Mouse (Mus musculus) liver, embryonic 12.5 days (tissue): ENCODE measurements around the gene Zswim5. TPM values are rescaled to one million over a fixed set of nuclear protein-coding genes. Genes with fewer than 3 reads are reported as not detected.

Source experiments
- ATAC-seq: fragments of 200-750 bp; cut with Nextera tagmentation; 2 replicates; pipeline ENCODE4 v1.8.0; 2017; ENCODE audit warnings: moderate number of reproducible peaks, mild to moderate bottlenecking, moderate library complexity
- H3K27ac ChIP-seq: fragments of 300-500 bp; sonication (generic); 2 replicates; pipeline ENCODE4 v1.5.1; 2016; ENCODE audit warnings: mild to moderate bottlenecking
- H3K27me3 ChIP-seq: fragments of 300-500 bp; sonication (generic); replicated peaks from 2 replicates; pipeline ENCODE4 v1.6.1; 2016; ENCODE audit warnings: mild to moderate bottlenecking, moderate library complexity
- H3K36me3 ChIP-seq: fragments of 300-500 bp; sonication (generic); 2 replicates; pipeline ENCODE4 v1.6.1; 2016; ENCODE audit warnings: mild to moderate bottlenecking, moderate library complexity
- H3K4me1 ChIP-seq: fragments of 300-500 bp; sonication (generic); 2 replicates; pipeline ENCODE4 v1.6.1; 2016
- H3K4me2 ChIP-seq: fragments of 300-500 bp; sonication (generic); 2 replicates; pipeline ENCODE4 v1.6.1; 2016; ENCODE audit warnings: mild to moderate bottlenecking, moderate library complexity
- H3K4me3 ChIP-seq: fragments of 300-500 bp; sonication (generic); 2 replicates; pipeline ENCODE4 v1.5.1; 2016; ENCODE audit warnings: mild to moderate bottlenecking, moderate library complexity
- H3K9ac ChIP-seq: fragments of 300-500 bp; sonication (generic); 2 replicates; pipeline ENCODE4 v1.6.1; 2016; ENCODE audit warnings: mild to moderate bottlenecking, moderate library complexity
- H3K9me3 ChIP-seq: fragments of 300-500 bp; sonication (generic); replicated peaks from 2 replicates; pipeline ENCODE4 v1.6.1; 2016; ENCODE audit warnings: mild to moderate bottlenecking, moderate library complexity
- whole genome bisulfite sequencing: fragments of 180-500 bp; shearing (Covaris S2); methylation state at CpG from one replicate; pipeline ENCODE4 v1.1.7; 2016; ENCODE audit not compliant: insufficient replicate concordance; 5-methylcytosine and 5-hydroxymethylcytosine counted together
- polyA plus RNA-seq: library from polyadenylated mRNA; unstranded; fragments of >200 nt; fragmentation: Nextera tagmentation; extraction: Ambion mirVana; gene quantifications from 2 replicates; pipeline ENCODE4 v1.2.1, GENCODE M21; 2016

Zswim5 gene
- polyA plus RNA-seq, 1 experiment from 2014 or later: 0.15 TPM

DNA sequence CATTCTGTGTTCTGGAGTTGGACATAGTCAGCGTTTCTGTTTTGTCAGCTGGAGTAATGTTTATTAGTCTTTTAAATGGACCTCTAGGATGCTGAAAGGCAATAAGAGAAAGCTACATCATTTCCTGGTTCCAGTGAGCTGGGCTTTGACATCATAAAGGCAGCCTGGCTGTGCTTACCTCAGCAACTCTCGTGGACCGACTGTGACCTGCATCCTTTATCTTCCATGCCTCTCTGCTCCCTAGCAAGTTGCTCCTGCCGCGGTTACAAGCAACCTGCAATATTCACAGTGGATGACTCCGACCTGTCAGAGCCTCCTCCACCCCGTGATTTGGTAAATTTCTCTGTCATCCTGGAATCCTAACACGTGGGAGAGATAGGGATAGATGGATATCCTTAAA is 15.2 kb upstream of the Zswim5 start:
- Histone ChIP-seq H3K4me1 (no peaks in the 10 kb centered on the region), H3K4me2 (no peak overlapping the region), H3K9me3 (no peaks in the 10 kb centered on the region), H3K27me3 (peaks cover 35% of the 10 kb centered on the region), H3K9ac (no peak overlapping the region), H3K4me3 (no peak overlapping the region), H3K36me3 (no peaks in the 10 kb centered on the region), H3K27ac (no peak overlapping the region)
- WGBS: 52% methylated on average over 8 of the region's 8 CpGs
- ATAC-seq: no peak

DNA sequence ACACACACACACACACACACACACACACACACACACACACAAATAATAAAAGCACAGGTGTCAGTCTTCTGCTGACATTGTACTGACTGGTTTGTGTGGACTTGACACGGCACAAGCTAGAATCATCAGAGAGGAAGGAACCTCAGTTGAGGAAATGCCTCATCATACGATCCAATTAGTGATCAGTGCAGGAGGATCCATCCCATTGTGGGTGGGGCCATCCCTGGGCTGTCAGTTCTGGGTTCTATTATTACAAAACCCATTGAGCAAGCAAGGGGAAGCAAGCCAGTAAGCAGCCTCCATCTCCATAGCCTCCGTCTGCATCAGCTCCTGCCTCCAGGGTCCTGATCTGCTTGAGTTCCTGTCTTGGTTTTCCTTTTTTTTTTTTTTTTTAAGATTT is 7.3 kb upstream of the Zswim5 start:
- H3K4me3 ChIP-seq: no peak overlapping the region

DNA sequence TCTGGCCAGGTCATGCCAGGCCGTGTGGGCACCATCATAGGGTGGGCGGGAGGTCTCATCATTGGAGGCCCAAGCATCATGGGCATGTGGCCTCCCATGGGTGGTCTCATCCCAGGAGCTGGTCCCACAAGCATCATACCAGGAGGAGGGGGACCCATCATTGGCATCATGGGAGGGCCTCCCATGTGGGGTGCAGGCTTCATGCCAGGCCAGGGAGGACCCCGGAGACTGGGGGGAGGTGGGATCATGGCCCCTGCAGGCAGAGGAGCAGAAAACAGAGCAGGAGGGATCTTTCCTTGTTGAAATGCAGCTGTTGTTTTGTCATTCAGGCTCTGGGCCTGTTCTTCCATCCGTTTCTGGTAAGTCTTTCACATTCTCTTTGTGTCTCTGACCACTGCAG is 2.6 kb upstream of the Zswim5 start:
- Histone ChIP-seq H3K9me3 (no peaks in the 10 kb centered on the region), H3K27ac (no peak overlapping the region), H3K4me1 (peaks cover 17% of the 10 kb centered on the region; the same call in 1 of the 2 replicates), H3K4me3 (no peak overlapping the region), H3K27me3 (peaks cover 58% of the 10 kb centered on the region), H3K4me2 (no peak overlapping the region), H3K36me3 (no peaks in the 10 kb centered on the region), H3K9ac (no peak overlapping the region)
- no peak for ATAC-seq
- 65% methylated on average over 4 of the region's 4 CpGs for WGBS

More for the DNA sequence above, 7.3 kb upstream of the Zswim5 start:
- Histone ChIP-seq H3K27ac (no peak overlapping the region), H3K4me2 (no peak overlapping the region), H3K36me3 (no peaks in the 10 kb centered on the region), H3K4me1 (no peaks in the 10 kb centered on the region), H3K9me3 (no peaks in the 10 kb centered on the region), H3K9ac (no peak overlapping the region), H3K27me3 (peaks cover 30% of the 10 kb centered on the region)
- no peak for ATAC-seq
- WGBS: 27% methylated on average over 3 of the region's 3 CpGs

DNA sequence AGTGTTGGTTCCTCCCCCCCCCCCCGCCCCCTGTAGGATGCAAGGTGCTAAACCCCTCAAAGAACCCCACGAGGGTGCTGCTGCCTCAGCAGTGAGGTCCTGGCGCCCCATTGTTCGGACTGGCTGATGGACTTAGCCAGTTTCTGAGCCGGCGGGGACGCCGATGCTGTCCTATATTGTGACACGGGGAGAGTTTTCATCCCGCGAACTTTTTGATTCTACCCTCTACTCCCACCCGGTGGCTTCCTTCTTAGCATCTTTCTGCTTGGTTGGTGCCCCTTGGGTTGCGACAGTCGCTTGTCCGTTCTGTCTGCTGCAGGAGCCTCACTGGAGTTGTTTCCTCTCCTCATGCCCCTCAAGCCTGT is 564 bp upstream of the Zswim5 start:
- H3K4me3 ChIP-seq: peak overlapping the region; percentile 68
- no peaks in the 10 kb centered on the region for H3K36me3 ChIP-seq
- peak overlapping the region; percentile 57 for H3K9ac ChIP-seq
- no peak overlapping the region for H3K27ac ChIP-seq
- peak; percentile 4; the same call in 1 of the 2 replicates for ATAC-seq
- peak overlapping the region; percentile 94 for H3K4me2 ChIP-seq
- peaks cover 17% of the 10 kb centered on the region; the same call in 1 of the 2 replicates for H3K4me1 ChIP-seq
- peaks cover 61% of the 10 kb centered on the region for H3K27me3 ChIP-seq
- WGBS: under 1% methylated on average over 15 of the region's 15 CpGs
- H3K9me3 ChIP-seq: no peaks in the 10 kb centered on the region

DNA sequence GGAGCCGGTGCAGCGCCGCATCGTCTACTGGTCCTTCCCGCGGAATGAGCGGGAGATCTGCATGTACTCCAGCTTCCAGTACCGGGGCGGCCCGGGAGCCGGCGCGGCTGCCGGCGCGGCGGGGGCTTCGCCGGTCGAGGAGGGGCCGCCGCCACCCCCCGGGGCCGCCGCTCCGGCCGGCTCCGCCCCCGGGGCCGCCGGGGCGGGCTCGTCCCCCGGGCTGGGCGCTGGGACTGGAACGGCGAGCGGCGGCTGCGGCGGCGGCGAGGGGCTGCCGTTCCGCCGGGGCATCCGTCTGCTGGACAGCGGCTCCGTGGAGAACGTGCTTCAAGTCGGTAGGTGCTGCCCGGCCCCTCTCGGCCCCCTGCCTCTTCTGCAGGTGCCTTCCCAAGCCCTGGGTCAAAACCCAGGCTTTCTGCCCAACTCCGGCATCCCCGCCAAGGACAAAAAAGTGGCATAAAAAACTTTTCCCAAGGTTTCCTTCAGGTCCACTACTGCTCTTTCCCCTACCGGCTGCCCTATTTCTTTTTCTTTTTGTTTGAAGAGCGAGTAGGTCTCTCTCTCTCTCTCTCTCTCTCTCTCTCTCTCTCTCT is 649 bp downstream of the Zswim5 start:
- H3K27ac ChIP-seq: no peak overlapping the region
- ATAC-seq: no peak
- peak overlapping the region; percentile 57; the same call in 1 of the 2 replicates for H3K9ac ChIP-seq
- WGBS: 0% methylated on average over 45 of the region's 57 CpGs
- H3K9me3 ChIP-seq: no peaks in the 10 kb centered on the region
- H3K4me3 ChIP-seq: peak overlapping the region; percentile 68
- peaks cover 60% of the 10 kb centered on the region for H3K27me3 ChIP-seq
- no peaks in the 10 kb centered on the region for H3K36me3 ChIP-seq
- H3K4me1 ChIP-seq: peaks cover 17% of the 10 kb centered on the region; the same call in 1 of the 2 replicates
- peak overlapping the region; percentile 94 for H3K4me2 ChIP-seq

DNA sequence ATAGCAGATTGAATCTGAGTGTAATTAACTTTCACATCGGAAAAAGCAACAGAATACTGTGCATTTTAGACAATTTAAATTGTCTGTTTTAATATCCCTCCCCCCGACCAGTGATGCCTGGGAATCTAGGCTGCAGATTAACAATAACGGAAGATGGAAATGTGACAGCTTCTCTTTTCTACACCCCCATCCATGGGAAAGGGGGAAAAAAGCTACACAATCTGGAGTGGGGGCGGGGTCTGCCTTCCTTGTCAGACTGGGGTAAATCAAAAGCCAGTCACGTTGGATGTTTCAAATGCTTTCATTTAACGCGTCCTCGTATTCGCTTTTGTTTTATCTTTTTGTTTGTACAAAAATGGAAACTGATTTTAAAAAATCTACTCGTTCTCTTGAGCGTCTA is 1.3 kb downstream of the Zswim5 start:
- H3K27ac ChIP-seq: no peak overlapping the region
- no peaks in the 10 kb centered on the region for H3K36me3 ChIP-seq
- no peak for ATAC-seq
- no peak overlapping the region for H3K9ac ChIP-seq
- H3K4me3 ChIP-seq: peak overlapping the region; percentile 68; the same call in 1 of the 2 replicates
- peak overlapping the region; percentile 6; the same call in 1 of the 2 replicates for H3K4me2 ChIP-seq
- WGBS: 11% methylated on average over 11 of the region's 11 CpGs
- H3K9me3 ChIP-seq: no peaks in the 10 kb centered on the region
- H3K27me3 ChIP-seq: peaks cover 59% of the 10 kb centered on the region
- H3K4me1 ChIP-seq: peaks cover 17% of the 10 kb centered on the region; the same call in 1 of the 2 replicates

DNA sequence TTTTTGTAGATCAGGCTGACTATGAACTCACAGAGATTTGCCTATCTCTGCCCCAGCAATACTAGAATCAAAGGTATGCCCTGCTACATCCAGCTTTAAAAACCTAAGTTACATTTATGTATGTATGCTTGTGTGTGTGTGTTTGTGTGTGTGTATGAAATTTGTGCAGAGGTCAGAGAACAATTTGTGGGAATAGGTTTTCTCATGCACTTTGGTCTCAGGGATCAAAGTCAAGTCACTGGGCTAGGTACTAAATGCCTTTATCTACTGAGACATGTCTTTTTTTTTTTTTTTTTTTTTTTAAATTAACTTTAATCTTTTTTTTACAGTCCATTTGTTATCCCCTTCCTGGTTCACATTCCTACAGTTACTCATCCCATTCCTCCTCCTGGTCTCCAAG is 5.5 kb downstream of the Zswim5 start:
- H3K27me3 ChIP-seq: peaks cover 26% of the 10 kb centered on the region
- peaks cover 4% of the 10 kb centered on the region; the same call in 1 of the 2 replicates for H3K4me1 ChIP-seq
- no peak overlapping the region for H3K9ac ChIP-seq
- H3K4me2 ChIP-seq: no peak overlapping the region
- H3K4me3 ChIP-seq: no peak overlapping the region
- ATAC-seq: no peak
- no peak overlapping the region for H3K27ac ChIP-seq
- H3K36me3 ChIP-seq: no peaks in the 10 kb centered on the region
- H3K9me3 ChIP-seq: no peaks in the 10 kb centered on the region

DNA sequence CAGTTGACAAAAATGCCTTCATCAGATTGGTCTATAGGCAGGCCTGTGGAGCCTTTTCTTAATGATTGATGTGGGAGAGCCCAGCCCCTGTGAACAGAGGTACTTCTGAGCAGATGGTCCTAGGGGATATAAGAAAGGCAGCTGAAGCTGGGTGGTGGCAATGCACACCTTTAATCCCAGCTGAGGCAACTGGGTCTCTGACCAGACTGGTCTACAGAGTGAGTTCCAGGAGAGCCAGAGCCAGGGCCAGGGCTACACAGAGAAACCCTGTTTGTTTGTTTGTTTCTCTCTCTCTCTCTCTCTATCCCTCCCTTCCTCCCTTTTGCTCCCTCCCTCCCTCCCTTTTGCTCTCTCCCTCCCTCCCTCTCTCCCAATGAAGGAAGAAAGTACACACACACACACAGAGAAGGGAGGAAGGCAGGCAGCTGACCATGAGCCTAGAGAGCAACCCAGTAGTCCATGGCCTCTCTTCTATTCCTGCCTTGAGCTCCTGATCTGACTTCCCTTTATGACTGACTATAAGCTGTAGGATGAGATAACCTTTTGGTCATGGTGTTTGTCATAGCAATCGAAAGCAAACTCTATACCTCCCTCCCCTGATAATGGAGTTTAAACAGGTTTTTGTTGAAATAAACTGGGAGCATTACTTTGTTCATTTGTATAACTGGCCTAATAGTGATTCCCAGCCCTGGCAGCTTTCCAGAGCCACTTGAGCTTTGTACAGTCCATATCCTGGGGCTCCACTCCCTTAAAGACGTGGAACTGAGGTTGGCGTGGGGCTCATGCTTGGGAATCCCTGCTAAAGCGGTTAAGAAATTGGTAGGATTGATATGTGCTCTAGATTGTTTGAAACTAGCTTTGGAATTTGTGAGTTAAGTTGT is 17.3 kb downstream of the Zswim5 start:
- H3K4me3 ChIP-seq: no peak overlapping the region
- H3K9me3 ChIP-seq: no peaks in the 10 kb centered on the region
- WGBS: 49% methylated on average over 4 of the region's 4 CpGs
- no peaks in the 10 kb centered on the region for H3K36me3 ChIP-seq
- H3K4me1 ChIP-seq: no peaks in the 10 kb centered on the region
- no peak overlapping the region for H3K27ac ChIP-seq
- no peak for ATAC-seq
- peaks cover 22% of the 10 kb centered on the region for H3K27me3 ChIP-seq
- no peak overlapping the region for H3K4me2 ChIP-seq
- H3K9ac ChIP-seq: no peak overlapping the region

DNA sequence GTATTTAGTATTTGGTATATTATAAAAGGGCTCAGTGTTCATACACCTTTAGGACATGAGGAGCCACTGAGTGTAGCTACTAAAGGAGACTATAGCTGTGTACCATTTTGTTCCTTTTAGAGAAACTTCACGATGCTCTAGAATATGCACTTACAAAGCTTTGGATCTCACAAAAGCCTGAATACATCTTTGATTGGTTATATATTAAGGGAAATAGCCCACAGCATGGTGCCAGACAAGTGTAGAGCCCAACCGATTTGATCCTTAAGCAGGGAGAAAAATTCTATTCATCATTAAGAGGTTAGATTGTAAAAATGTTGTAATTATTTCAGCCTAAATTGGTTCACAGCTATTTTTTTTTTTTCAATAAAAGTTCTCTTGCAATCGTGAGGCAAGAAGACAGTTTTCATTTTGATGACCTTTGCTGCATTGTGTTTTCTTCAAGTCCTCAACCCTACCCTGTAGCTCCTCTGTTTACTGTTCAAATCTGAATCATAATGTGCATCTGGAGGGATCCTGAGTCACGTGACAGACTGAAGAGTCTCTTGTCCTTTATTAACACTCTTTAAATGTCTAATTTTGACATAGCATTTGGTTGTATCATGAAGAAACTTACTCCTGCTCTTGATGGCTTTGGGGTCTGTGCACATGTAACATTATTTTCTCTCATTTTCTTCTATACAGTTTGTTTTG is 33.5 kb downstream of the Zswim5 start:
- ATAC-seq: no peak
- no peak overlapping the region for H3K9ac ChIP-seq
- 57% methylated on average over 4 of the region's 4 CpGs for WGBS

DNA sequence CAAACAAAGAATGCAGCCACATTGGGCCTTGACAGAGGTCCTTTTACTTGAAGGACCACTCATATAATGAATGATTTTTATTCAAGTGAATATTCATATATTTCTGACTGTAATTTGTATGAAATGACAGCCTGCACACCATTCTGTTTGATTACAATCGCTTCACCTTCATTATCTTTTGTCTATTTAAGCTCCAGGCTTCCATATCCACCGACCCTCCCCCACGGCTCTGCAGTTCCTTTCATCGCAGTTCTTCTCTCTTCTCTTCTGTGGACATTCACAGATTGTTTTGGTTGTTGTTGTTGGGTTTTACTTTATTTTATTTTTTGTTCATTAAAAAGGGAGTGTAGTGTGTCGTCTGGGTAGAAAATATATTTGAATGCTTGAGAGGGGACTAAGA is 34.0 kb downstream of the Zswim5 start:
- ATAC-seq: no peak
- Histone ChIP-seq H3K4me3 (no peak overlapping the region), H3K36me3 (no peaks in the 10 kb centered on the region), H3K4me1 (no peaks in the 10 kb centered on the region), H3K27ac (no peak overlapping the region), H3K4me2 (no peak overlapping the region), H3K27me3 (no peaks in the 10 kb centered on the region; the same call in 1 of the 2 replicates), H3K9me3 (no peaks in the 10 kb centered on the region), H3K9ac (no peak overlapping the region)
- 51% methylated on average over 5 of the region's 5 CpGs for WGBS

More for the DNA sequence above, 33.5 kb downstream of the Zswim5 start:
- H3K27me3 ChIP-seq: no peaks in the 10 kb centered on the region; the same call in 1 of the 2 replicates
- H3K4me3 ChIP-seq: no peak overlapping the region
- H3K4me1 ChIP-seq: no peaks in the 10 kb centered on the region
- no peaks in the 10 kb centered on the region for H3K9me3 ChIP-seq
- H3K27ac ChIP-seq: no peak overlapping the region
- no peaks in the 10 kb centered on the region for H3K36me3 ChIP-seq
- no peak overlapping the region for H3K4me2 ChIP-seq

DNA sequence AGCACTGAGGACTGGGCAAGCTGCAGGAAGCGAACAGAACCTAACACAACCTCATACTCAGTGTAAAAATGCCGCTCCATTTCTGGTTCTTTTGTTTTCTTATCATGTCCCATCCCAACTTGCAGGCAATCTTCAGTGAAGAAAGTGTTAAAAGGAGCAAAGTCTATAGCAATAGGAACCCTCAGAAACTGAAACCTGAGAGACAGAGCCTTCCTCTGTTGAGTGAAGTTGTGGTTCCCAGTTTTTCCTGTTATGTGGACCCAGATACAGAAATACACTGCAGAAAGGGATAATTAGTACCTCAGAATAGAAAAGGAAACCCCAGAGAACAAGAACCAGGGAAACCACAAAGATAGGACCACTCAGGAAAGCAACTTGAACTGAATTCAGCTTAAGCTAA is 36.1 kb downstream of the Zswim5 start:
- ATAC-seq: no peak
- no peak overlapping the region for H3K27ac ChIP-seq
- WGBS: 48% methylated on average over 2 of the region's 2 CpGs
- H3K27me3 ChIP-seq: no peaks in the 10 kb centered on the region; the same call in 1 of the 2 replicates
- H3K9me3 ChIP-seq: no peaks in the 10 kb centered on the region
- H3K36me3 ChIP-seq: no peaks in the 10 kb centered on the region
- H3K4me3 ChIP-seq: no peak overlapping the region
- H3K9ac ChIP-seq: no peak overlapping the region
- H3K4me2 ChIP-seq: no peak overlapping the region
- no peaks in the 10 kb centered on the region for H3K4me1 ChIP-seq
